Mouse (Mus musculus) cerebellum, adult 9-11 months (tissue): ENCODE results near the gene Satb1.
A peak's percentile ranks its signal among the peaks of the same experiment; 100 is the strongest.

Source experiments
- DNase-seq: peaks from one replicate; pipeline ENCODE4 v3.0.0; 2022

The Satb1 gene

GRCm38 (mm10) chr17:51832900-51833577 lies at the start of gene Satb1:
Gene Satb1 (minus strand): TSS chr17:51833290.
- DNase-seq, result peak; percentile 26

GRCm38 (mm10) chr17:51882566-51882965 lies 49.5 kb upstream of the Satb1 start:
- no peak for DNase-seq

- DNase-seq, result no peak
These were observed 48.0 kb upstream of the Satb1 start for GRCm38 (mm10) chr17:51880895-51881622.

GRCm38 (mm10) chr17:51880221-51880620 lies 47.1 kb upstream of the Satb1 start:
- DNase-seq, result no peak

GRCm38 (mm10) chr17:51879736-51880135 lies 46.6 kb upstream of the Satb1 start:
- DNase-seq, result no peak

- DNase-seq, result no peak
These were observed 46.1 kb upstream of the Satb1 start for GRCm38 (mm10) chr17:51879171-51879570.

GRCm38 (mm10) chr17:51876471-51876870 lies 43.4 kb upstream of the Satb1 start:
- no peak for DNase-seq

GRCm38 (mm10) chr17:51857616-51858015 lies 24.5 kb upstream of the Satb1 start:
- no peak for DNase-seq

GRCm38 (mm10) chr17:51856332-51856731 lies 23.2 kb upstream of the Satb1 start:
- no peak for DNase-seq

GRCm38 (mm10) chr17:51855261-51855660 lies 22.2 kb upstream of the Satb1 start:
- no peak for DNase-seq

- no peak for DNase-seq
These were observed 20.9 kb upstream of the Satb1 start for GRCm38 (mm10) chr17:51853952-51854351.

- no peak for DNase-seq
These were observed 7.5 kb upstream of the Satb1 start for GRCm38 (mm10) chr17:51840596-51840995.

- no peak for DNase-seq
These were observed 6.4 kb upstream of the Satb1 start for GRCm38 (mm10) chr17:51839484-51839883.

GRCm38 (mm10) chr17:51836901-51837300 lies 3.8 kb upstream of the Satb1 start:
- no peak for DNase-seq

GRCm38 (mm10) chr17:51836243-51836642 lies 3.2 kb upstream of the Satb1 start:
- no peak for DNase-seq

GRCm38 (mm10) chr17:51833578-51834361 lies 680 bp upstream of the Satb1 start:
- DNase-seq, result no peak

- DNase-seq, result no peak
These were observed 642 bp downstream of the Satb1 start for GRCm38 (mm10) chr17:51832421-51832875.

- peak; percentile 16 for DNase-seq
These were observed 1.2 kb downstream of the Satb1 start for GRCm38 (mm10) chr17:51831702-51832420.

GRCm38 (mm10) chr17:51831121-51831701 lies 1.9 kb downstream of the Satb1 start:
- no peak for DNase-seq

- DNase-seq, result no peak
These were observed 3.7 kb downstream of the Satb1 start for GRCm38 (mm10) chr17:51829436-51829835.

- no peak for DNase-seq
These were observed 5.1 kb downstream of the Satb1 start for GRCm38 (mm10) chr17:51827922-51828410.

- no peak for DNase-seq
These were observed 6.6 kb downstream of the Satb1 start for GRCm38 (mm10) chr17:51826461-51826860.
